Mouse (Mus musculus) thymus, postnatal 0 days (tissue): ENCODE results near the gene Rnpep. TPM values are rescaled to one million over a fixed set of nuclear protein-coding genes. Genes with fewer than 3 reads are reported as not detected.
A peak's percentile ranks its signal among the peaks of the same experiment; 100 is the strongest.

ENCODE experiments used
- DNase-seq: peaks from one replicate; pipeline ENCODE4 v3.0.0-alpha.2; 2015; ENCODE audit warnings: low spot score
- polyA plus RNA-seq: library from polyadenylated mRNA; unstranded; fragments of >200 nt; fragmentation: Nextera tagmentation; extraction: Ambion mirVana; gene quantifications from 2 replicates; pipeline ENCODE4 v1.2.1, GENCODE M21; 2015

Gene Rnpep
- 58.1 and 66.1 TPM in 2 replicates for polyA plus RNA-seq

GRCm38 (mm10) chr1:135283826-135284291, at the start of gene Rnpep:
Gene Rnpep, minus strand, starts transcription at chr1:135284084.
- peak; percentile 72 for DNase-seq

DNA sequence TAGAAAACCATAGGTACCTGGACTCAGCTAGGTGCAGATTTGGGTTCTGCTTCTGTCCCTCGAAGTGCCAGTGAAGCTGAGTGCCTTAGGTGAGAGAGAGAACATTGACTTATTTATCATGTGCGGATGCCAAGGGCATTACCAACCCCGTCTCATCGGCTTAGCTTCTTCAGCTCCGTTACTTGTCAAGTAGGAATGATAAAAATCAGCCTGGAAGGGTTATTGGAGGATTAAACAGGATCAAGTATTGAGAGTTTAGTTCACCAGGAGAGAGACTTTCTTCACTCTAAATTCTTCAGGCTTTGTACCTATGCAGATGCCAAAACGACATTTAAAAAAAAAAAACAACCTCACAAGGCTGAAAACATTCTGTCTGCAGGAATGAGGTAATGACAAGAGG, 46.7 kb upstream of the Rnpep start:
- DNase-seq, result no peak

DNA sequence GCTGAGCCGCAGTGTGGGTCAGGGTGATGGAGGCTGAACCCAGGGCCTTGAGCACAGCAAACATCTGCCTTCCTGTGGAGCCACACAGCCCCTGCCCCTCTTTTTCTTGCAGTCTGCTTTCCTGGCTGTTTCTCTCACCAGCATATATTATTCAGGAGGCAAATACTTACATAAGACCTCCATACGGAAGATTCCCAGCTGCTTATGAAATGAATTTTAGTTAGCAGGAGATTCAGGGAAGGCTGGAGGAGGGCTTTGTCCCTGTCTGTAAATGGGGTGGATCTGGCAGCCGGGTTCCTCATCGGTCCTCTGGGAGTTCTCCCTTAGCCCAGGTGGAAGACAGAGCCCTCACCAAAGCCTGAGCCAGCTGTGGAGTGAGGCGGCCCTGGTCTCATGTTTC, 44.5 kb upstream of the Rnpep start:
- DNase-seq, result no peak

DNA sequence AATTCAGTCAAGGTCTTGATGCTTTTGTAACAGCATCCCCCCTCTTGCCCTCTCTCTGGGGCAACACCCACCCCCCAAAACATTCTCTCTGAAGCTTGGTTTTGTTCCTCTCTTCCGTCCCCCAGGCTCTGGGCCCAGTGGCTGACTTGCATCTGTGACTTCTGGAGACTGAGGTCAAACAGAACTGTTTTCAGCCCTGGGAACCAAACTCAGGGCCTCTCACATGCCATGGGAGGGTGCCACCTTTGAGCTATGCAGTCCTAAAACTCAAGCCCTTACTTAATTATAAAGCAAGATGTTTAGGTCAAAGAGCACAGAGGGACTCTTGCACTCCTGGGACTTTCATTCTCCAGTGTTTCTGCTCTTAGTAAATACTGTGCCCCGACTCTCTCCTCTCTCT, 42.0 kb upstream of the Rnpep start:
- DNase-seq, result no peak

- no peak for DNase-seq
Observed at GRCm38 (mm10) chr1:135324571-135324970, 40.7 kb upstream of the Rnpep start, which contains the start of gene Lmod1. Gene Lmod1, plus strand, starts transcription at chr1:135324807.

DNA sequence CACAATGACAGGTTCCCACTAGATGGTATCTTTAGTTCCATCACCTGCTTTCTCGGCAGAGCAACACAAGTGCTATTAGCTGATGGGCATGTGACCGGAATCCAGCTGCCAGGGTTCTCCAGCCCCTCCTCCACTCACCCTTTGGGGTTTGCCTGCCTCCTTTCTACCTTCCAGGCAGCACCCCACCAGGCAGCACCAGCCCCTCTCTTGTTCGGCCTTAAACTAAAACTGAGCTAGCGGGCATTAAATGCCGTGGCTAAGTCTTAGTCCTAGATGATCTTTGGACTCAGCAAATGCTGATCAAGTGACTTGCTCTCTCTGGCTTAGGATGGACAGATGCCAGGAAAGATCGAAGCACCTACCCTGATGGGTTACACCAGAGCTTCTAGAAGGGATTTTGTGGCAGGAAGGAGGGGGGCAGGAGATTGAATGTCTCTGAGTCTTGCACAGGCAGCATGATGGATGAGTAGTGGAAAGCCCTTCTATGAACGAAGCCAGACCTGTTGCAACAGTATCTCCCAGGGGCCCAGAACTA, 39.5 kb upstream of the Rnpep start:
- no peak for DNase-seq

DNA sequence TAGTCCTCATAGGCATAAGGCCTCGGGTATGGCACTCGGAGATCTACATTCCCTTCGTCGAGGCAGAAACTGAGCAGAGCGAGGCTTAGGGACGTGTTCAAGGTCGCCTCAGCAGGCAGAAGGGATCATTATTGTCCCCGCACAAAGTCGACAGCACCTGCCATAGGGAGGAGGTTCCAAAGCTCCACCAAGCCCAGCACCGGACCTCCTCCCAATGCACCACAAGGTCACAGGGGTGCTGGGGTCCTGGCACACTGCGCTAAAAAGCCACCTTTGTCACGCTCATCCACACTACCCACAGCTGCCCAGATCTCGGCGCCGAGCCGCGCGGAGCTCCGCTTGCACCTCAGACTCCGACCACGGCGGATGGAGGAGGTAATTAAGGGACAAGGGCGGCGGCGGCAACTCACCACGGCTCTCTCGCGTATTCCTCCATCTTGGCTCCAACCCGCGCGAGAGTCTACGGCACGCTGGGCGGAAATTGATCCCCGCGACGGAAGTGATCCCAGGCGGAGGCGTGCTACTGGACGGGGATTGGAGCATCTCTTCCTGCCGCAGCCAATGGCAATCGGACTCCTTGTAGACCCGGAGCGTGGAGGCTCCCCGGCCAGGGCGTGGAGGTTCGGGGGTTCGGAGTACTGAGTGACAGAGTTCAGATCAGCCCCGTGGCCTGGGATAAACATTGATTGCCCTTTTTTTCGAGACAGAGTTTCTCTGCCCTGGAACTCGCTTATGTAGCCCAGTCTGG, 29.6 kb upstream of the Rnpep start, which contains the start of gene Timm17a:
Timm17a (minus strand) TSS at position 495 of the 748 bp plus-strand sequence.
- peak; percentile 94 for DNase-seq

DNA sequence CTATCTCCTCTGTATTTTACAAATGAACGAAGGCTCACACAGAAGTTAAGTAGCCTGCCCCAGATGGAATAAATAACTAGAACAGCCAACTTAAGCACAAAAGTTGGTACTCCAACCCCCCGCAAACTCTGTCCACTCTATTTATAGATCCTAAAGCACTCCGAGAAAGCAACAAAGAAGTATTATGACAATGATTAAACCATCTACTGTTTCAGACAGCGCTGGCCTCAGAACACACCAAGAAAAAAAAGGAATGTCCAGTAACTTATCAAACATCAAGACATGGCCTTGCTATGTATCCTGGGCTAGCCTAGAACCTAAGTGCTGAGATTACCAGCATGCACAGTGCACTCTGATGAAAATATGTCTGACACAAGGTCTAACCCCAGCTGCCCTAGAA, 28.3 kb upstream of the Rnpep start:
- no peak for DNase-seq

DNA sequence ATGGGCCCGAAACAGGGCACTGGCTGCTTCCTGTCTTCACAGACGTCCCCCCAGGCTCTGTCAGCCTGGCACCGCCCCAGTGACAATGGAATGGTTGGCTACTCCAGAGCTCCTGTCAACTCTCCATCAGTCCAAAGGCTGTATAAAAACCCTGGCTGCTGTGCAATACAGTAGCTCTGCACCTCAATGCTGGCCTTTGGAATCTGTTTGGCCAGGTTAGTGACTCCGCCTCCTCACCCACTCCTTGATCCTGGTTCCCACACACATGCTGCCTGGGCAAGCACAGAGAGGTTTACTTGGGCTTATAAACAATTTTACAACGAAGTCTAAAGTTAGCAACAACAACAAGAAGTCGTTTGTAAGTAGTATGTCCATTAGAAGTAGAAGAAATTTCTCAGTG, 27.5 kb upstream of the Rnpep start:
- DNase-seq, result no peak

- no peak for DNase-seq
Observed at GRCm38 (mm10) chr1:135290908-135291307, 7.0 kb upstream of the Rnpep start.

- no peak for DNase-seq
Observed at GRCm38 (mm10) chr1:135286311-135286710, 2.4 kb upstream of the Rnpep start.

DNA sequence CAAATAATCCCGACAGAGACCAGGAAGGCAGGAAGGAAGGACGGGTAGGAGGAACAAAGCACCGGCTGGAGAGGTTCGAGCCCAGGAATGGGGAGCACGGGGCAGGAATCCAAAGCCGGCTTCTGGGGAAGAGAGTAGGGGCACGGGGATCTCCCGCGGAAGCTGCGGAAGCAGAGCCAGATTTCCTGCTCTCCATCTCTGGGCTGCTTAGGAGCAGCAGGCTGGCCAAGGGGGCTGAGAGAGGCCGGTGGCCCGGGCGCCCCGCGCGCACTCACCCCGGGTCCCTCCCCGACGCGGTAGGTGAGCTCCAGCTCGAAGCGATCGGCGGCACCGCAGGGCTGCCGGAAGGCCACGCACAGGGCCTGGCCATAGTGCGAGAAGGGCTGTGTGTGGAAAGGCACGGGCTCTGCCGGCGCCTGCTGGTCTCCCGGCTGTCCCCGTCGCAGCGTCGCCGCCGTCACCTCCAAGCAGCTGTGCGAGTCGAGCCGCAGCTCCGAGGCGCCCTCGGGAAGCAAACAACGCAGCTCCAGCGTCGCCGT, 528 bp downstream of the Rnpep start:
- DNase-seq, result no peak

DNA sequence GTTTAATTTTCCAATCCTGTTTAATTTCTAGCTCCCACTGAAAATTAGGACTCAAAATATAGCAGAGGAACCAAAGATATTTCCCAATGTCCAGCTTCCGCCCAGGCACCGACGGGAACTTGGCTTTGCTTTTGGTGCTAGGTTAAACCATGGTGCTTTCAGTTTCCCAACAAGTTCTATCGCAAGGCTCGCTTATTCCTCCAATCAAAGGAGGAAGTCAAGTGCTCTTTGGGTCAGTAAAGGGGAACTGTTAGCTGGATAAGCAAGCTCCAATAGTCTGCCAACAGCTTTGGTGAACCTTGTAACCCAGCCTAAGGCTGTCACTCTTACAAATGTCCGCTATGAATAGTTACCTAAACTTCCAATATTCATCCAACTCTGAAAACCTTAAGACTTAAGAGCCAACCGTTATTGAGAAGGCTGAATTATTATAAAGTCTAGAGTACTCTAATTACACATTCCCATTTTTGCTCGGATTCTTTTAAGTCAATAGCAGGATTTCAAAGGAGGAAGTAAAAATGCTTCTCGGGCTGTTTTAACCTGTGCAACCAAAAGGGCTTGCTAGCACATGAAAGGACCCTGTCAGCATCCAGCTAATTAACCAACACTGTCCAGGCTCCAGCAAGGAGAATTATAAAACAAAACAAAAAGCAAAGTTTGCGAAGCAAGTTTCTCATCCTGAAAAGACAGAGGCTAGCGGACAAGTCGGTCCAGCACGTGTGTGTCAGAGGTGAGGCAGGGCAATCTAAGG, 1.2 kb downstream of the Rnpep start:
- DNase-seq, result peak; percentile 19

- no peak for DNase-seq
Observed at GRCm38 (mm10) chr1:135281841-135282240, 2.0 kb downstream of the Rnpep start.

DNA sequence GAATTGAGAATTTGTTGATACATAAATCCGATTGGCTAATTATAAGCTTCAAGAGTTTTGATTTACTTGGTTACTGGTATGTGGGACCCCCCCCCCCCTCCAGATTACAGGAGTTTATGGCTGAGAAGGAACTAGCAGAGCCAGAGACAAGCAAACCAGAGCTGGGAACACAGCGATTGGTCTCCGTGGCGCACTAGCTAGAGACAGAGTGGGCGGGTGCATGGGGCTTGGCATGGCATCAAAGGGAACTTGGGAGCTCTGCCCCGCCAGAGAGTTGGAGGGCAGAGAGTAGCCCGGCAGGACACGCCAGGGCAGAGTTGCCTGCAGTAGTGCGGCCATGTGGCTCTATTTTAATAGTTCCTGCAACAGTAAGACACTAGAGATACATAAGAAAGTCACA, 3.2 kb downstream of the Rnpep start:
- no peak for DNase-seq

DNA sequence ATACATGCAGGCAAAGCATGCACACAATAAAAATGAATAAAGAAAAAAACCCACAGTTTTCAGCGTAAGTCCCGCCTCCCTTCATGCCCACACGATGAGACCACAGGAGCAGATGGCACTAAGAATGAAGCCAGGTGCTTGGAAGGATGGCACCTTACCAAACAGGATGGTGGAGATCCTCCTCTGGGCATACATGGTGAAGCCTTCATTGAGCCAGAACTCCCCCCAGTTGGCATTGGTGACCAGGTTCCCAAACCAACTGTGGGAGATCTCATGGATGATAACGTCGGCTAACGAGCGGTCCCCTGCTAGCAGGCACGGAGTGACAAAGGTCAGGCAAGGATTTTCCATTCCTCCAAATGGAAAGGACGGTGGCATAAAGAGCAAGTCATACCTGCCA, 12.5 kb downstream of the Rnpep start:
- no peak for DNase-seq

GRCm38 (mm10) chr1:135267663-135268446, 16.0 kb downstream of the Rnpep start:
- DNase-seq, result peak; percentile 24

GRCm38 (mm10) chr1:135265834-135266233, 18.1 kb downstream of the Rnpep start:
- no peak for DNase-seq

DNA sequence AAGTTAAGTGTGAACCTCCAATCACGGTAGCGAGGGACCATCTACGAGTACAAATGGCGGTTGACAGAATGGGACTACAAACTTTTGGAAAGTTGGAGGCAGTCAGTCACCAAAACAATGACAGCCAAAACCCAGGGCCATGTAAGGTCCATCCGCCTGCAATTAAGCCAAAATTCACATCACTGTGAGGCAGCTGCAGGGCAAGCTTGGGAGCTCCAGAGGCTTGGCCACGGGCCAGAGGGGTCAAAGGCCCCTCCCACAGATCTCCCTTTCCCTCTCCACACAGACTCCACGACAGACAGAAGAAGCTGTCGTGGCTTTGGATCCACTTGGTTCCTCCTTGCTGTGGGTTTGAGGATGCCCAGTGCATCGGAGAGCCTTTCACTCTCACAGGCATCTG, 20.6 kb downstream of the Rnpep start:
- no peak for DNase-seq

DNA sequence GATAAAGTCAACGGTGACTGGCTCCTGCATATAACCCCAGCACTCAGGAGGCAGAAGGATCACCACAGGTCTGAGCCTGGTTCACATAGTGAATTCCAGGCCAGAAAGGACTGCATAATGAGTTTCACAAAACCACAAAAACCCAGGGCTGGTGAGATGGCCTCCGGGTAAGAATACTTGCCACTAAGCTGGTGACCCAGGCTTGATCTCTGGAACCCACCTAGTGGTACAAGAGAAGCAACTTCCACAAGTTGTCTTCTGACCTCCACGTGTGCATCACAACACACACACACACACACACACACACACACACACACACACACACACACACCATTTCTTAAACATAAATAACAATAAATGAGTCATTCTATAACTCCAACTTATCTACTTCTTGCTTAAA, 21.6 kb downstream of the Rnpep start:
- DNase-seq, result no peak

DNA sequence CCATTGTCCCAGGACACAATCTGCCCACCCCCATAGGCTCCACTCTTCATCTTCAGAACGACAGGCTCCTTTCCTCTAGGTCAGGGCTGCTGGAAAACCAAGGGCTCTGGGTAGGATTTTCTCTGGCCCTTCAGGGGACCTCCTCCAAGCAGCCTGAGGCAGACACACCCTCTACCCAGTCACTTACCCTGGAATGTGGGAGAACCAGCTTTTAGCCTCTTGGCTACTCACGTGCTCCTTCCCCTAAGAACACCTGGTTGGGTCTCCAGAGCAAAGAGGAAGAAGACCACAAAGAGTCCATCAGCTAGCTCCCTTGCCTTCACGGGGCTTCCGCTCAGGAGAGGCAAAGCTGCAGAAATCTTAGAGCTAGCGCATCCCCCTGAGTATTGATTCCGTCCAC, 23.0 kb downstream of the Rnpep start:
- no peak for DNase-seq
